Mouse (Mus musculus) gastrocnemius, postnatal 14 days (tissue): ENCODE measurements at regions not wholly inside any gene's neighbourhood (a gene's known extent, or its start where the extent isn't known, plus 50 kb on each side); places are given as distances from the start of the nearest gene placed in this dataset.
"Not testable (repeated sequence)": the region's sequence is repeated elsewhere in the genome, so short reads cannot be mapped to it uniquely, and the experiment has no call there.

Experiments
- DNase-seq: peaks from one replicate; pipeline ENCODE4 v3.0.0; 2021; ENCODE audit warnings: mixed read lengths
- intact Hi-C: fragments of 180-260 bp; cut with DNase I; formaldehyde crosslinking; loops from one replicate; pipeline ENCODE4 v1.15.1; 2025; ENCODE audit warnings: low total_unique reads

DNA sequence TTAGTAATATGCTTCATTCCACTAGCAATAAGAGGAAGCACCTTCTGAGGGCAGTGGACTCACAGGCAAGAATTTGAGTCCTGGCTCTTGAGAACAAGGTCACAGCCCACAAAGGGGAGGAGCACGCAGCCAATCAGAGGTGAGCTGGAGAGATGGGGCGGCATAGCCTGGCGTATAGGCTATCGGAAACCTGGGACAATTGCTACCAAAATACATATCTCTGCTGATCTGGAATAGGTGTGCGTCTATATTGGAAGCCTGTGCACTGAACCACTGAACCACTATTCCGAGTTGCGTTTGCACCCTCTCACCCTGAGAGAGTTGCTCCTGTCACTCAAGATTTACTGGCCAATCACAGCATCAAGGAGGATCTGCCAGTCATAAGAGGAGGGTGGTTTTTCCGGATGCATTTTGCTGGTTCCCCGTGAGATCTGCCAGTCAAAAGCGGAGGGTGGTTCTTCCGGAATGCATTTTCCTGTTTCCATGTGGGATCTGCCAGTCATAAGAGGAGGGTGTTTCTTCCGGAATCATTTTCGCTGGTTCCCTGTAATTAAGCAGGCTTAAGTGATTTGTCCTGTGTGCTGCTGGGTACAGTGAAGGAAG is 80.1 kb upstream of the Riok2 start:
- intact Hi-C loops: not testable (repeated sequence)

DNA sequence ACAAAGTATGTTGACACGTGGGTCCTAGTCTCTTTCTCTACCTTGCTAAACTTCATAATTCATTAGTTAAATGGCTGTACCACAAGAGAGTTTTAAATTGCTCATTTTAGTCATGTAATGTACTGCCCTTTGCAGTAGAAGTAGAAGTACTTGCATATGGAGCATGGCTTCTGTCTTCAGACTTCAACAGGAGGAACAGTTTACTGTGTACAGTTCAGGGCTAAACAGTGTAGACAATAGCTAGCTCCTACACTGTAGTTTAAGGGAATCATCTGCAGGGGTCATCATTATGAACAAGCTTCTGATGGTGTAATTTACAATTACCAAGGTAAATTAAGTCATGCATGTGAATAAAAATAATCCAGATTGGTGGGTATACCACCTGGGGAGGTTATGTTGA is 79.1 kb upstream of the Riok2 start:
- intact Hi-C loops, DNase-seq: not testable (repeated sequence)

More for the DNA sequence above, 80.1 kb upstream of the Riok2 start:
- peak; percentile 78 for DNase-seq

DNA sequence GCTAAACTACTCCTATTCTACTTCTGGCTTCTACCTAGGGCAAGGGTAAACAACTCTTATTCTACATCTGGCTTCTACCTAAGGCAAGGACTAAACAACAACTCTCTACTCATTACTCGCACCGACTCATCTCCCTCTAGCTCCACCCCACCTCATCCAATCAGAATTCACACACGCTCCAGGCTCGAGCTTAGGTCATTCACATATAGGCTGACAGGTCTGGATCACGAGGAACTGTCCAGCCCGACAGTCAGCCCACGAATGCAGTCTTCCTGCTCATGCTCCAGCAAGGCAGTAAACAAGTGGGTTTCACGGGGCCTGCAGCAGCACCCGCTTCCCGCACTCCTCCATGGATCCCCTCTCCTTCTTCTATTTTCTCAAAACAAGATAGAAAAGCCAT is 70.6 kb upstream of the Riok2 start:
- DNase-seq, intact Hi-C loops: not testable (repeated sequence)
